Mouse (Mus musculus) thymus, postnatal 0 days (tissue): ENCODE measurements around the gene Tcte2. TPM values are rescaled to one million over a fixed set of nuclear protein-coding genes. Genes with fewer than 3 reads are reported as not detected.

Experiments used
- DNase-seq: peaks from one replicate; pipeline ENCODE4 v3.0.0-alpha.2; 2015; ENCODE audit warnings: low spot score
- polyA plus RNA-seq: library from polyadenylated mRNA; unstranded; fragments of >200 nt; fragmentation: Nextera tagmentation; extraction: Ambion mirVana; gene quantifications from 2 replicates; pipeline ENCODE4 v1.2.1, GENCODE M21; 2015

Tcte2 gene
- polyA plus RNA-seq, 1 experiment from 2014 or later = 0.77 TPM

- peak; percentile 28 for DNase-seq
Observed at GRCm38 (mm10) chr17:13746330-13746729, 15.3 kb downstream of the Tcte2 start.

DNA sequence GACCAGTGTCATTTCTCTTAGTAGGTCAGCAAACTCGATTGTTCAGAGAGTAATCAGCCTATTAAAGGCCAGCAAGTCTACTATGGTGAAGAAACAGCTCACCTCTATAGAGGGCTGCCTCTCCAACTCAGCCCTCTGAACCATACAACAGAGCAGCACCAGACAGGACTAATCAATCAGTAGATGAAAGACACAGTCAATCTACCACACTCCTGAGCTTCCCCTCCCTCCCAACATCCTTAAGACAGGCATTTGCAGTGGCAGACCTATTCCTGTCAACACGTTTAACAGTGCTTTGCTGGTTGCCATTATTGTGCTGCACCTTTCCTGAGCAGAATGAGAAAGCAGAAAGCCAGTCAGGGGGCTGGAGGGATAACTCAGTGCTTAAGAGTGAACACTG is 16.3 kb downstream of the Tcte2 start:
- no peak for DNase-seq

DNA sequence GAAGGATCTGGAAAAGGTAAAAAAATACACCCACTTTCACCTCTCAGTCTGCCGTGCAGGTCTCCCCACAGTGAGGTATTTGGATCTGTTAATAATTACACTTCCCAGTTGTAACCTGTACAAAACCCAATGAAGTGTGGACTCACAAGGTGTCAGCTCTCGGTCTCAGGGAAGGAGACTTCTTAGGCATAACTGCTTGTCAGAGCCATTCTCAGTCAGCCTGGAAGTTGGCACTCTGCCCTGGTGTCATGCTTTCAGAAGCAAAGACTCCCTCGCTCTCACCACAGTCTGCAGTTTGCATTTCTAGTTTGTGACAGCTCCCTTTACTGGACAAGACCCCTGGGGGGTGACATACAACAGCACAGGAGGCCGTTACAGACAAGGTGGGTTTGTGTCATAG is 16.8 kb downstream of the Tcte2 start:
- no peak for DNase-seq

- DNase-seq = no peak
Observed at GRCm38 (mm10) chr17:13744219-13744618, 17.4 kb downstream of the Tcte2 start.

DNA sequence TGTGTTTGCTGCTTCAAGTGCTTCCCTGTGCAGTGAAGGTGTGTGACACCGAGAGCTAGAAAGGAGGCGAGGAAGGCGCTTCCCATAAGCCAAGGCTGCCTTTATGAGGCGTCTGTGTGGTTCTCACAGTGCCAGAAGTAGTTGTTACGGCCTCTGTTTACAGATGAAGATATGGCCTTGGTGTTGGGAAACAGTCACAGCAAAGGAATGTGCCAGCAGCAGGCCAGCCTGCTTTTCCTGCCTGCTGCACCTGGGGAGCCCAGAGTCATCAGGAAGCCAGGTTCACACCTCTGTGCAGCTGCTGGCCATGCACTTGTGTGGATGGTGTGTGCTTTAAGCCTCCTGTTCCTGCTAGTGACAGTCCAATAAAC is 17.9 kb downstream of the Tcte2 start:
- no peak for DNase-seq

GRCm38 (mm10) chr17:13742941-13743708 is 18.5 kb downstream of the Tcte2 start:
- DNase-seq = no peak

GRCm38 (mm10) chr17:13742334-13742733 is 19.3 kb downstream of the Tcte2 start:
- no peak for DNase-seq

- DNase-seq = no peak
Observed at GRCm38 (mm10) chr17:13741611-13742010, 20.0 kb downstream of the Tcte2 start.

DNA sequence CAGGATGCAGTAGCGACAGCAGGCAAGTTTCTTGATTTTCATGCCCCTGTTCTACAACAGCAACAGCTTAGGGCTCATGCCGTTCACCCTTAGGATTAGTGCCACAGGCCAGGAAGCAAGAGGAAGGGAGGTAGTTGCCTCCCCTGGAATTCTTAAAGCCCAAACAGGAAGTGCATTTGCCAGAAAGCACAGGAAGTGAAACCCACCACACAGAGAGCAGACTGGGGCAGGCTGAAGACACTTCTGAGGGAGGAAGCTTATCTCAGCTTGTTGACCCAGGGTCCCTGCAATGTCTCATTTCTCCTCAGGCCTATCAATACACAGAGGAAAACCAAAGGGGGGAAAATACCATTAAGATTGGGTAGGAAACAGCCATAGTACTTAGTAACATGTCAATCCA is 20.8 kb downstream of the Tcte2 start:
- DNase-seq = no peak

- DNase-seq = no peak
Observed at GRCm38 (mm10) chr17:13739981-13740380, 21.6 kb downstream of the Tcte2 start.

- DNase-seq = no peak
Observed at GRCm38 (mm10) chr17:13738916-13739315, 22.7 kb downstream of the Tcte2 start.

GRCm38 (mm10) chr17:13738121-13738776 is 23.4 kb downstream of the Tcte2 start:
- DNase-seq = no peak

DNA sequence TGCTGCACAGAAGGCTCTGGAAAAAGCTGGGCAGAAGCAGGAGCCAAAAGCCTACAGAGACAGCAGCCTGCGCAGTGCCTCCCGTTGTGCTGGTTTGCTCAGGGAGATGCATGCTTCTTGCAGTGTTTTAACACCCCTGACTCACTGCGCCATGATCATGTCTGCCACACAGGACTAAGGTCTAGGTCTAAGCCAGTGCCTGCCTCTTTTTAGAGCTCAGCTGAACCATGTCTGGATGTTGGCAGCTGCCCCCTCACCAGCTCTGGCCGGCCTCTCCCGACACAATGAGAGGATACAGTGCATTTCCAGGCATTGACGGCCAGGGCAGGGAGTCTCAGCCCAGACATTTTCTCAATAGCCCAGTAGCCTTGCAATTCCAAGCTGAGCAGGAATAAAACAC is 24.3 kb downstream of the Tcte2 start:
- no peak for DNase-seq

DNA sequence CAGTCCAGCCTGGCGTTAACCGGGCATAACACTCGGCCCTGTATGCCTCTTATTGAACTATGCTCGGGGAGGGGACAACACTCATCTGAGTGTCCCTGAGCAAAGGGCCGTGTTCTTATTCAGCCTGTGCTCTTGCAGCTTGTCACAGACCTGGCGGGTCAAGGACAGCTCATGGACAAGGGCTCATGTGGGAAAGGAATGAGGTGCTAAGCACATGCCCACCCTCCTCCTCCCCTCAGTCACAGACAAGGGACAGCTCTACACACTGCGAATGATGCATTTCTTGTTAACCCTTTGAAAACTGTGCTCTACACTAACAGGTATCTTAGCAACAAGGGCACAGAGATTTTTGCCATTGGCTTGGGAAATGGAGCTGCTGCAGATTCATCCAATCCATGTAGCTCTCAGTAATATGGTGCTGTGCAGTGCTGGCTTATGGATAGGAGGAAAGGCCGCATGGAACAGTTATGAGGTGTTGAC is 25.8 kb downstream of the Tcte2 start:
- DNase-seq = no peak

DNA sequence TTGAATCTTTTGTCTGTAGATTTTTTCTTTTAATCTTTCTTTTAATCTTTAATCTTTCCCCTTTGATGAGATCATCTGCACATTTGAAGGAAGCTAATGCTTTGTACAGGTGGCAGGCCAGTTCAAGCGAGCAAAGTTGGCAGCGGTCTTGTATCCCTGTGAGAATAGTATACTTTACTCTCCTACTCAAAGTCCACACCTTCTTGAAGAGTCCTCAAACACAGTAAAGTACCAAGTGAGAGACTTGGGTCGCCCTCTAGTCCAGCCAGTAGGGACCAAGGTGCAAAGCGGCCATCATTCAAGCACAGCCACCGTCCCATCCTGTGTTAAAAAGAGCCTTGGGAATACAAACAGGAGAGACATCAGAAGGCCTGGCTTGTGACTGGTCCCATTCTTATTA is 26.6 kb downstream of the Tcte2 start:
- DNase-seq = no peak

GRCm38 (mm10) chr17:13733971-13734370 is 27.7 kb downstream of the Tcte2 start:
- no peak for DNase-seq

DNA sequence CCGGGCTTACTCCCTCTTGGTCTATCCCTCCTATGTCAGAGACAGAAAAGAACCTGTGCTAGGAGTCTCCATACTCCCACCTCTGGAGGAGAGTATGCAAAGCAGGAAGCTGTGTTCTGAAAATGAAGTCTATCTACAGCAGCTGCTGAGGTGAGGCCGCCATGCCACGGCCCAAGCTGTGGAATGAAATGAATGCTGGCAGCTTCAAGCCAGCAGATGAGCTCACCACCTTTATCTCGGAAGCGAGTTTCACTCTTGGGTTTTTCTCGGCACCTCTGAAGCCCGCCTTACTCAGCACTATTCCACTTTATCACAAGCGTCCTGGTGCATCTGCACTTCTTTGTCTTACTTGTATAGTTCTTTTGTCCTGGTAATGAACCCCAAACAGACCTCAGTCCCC is 28.9 kb downstream of the Tcte2 start:
- no peak for DNase-seq

DNA sequence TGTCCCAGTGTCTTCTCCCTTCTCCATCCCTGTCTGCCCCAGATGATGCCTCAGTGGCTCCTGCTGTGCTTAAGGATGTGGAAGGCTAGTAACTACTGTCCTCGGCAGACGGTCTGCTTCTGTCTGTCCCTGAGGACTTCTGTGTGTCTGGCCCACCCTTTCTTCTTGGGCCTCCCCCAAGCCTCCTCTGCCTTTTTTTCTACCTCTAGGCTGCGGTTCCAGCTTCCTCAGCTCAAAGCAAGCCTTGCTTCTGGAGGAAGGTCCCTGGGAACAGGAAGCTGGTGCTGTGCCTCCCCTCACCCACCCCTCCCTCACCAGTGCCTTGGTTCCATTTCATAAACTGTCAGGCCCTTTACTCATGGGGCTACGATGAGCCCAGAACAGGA is 29.9 kb downstream of the Tcte2 start:
- DNase-seq = peak; percentile 33

DNA sequence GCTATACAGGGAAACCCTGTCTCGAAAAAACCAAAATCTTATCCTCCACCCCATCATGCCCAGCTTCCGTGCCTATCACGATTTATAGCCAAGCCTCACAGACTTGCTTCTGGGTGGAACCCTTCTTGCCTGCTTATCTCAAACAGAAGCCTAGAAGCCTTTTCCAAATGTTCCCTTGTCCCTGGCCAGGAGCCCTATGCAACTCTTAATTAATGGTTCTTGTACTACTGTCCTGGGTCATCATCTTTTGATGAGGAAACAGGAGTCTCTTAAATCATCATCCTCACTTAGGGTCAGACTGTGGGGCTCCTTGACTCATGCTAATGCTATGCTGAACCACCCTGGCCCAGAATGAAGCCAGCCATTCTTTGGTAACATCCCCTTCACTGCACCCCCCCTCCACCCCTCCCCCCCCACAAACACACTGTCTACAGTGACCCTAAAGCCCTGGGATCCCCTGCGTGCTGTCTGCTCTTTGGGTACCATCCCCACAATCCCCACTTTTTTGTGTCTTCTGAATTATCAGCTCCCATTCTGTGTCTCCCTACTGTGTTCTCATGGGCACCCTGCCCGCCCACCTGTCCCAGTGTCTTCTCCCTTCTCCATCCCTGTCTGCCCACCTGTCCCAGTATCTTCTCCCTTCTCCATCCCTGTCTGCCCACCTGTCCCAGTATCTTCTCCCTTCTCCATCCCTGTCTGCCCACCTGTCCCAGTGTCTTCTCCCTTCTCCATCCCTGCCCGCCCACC is 30.5 kb downstream of the Tcte2 start:
- no peak for DNase-seq

DNA sequence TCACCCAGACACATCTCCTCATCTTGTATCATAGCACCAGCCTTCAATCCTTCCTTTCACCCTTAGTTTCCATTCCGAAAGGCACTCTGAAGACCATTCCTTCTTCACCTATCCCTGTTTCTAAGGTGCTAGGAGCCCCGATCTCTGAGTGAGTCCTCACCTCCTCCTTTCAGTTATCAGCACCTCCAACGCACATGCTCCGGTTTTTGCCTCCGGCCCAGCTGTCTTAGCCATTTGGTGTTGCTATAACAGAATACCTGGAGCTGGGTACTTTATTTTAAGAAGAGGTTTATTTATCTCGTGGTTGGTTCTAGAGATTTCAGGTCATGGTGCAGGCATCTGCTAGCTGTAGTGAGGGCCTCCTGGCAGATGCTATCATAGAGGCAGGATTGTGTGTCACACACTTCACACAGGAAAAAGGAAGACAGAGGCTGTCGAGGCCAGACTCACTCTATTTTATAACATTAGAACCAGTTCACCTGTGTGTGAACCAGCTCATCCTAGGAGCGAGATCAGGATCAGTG is 34.7 kb downstream of the Tcte2 start:
- DNase-seq = no peak

DNA sequence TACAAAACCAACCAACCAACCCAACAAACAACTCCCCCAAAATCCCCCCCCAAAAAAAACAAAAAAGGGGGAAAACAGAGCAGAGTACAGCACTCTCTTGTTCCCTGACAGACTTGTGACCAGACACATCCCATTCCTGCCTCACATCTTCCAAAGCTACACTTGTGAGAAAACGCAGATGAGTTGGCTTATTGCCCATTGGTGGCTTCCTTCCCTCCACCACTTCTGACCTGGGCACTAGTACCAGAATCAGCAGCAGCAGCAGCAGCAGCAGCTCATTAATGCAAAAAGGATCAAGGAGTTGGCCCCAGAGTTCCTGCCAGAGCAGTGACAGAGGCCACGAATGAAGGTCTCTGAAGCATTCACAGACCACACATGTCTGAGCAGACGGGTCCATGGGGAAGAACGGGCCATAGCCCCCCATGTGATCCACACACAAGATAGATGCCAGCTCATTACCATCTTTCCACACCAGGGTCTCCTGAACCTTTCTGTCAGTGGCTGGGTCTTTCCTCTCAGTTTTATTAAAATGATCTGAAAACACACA is 36.5 kb downstream of the Tcte2 start:
- DNase-seq = no peak

DNA sequence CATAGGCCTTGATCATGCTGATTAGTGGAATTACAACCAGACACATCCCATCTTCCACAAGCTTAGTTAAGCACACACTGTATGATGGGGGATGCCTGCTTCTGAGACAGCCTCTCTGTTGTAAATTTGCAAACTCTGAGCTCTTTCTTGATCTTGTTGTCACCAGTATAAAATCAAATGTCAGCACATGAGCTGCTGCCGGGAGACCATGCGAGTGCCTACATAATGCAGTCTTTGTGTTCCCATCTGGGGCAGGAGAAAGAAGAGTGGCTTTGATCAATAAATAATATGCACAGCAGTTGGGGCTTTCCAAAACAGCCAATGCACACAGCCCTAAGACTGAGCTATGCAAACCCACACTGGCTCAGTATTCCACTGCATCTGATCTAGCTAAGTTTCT is 39.2 kb downstream of the Tcte2 start:
- DNase-seq = no peak
